ENCODE assay signal across 8 mouse cellular contexts in the genomic region with DNA sequence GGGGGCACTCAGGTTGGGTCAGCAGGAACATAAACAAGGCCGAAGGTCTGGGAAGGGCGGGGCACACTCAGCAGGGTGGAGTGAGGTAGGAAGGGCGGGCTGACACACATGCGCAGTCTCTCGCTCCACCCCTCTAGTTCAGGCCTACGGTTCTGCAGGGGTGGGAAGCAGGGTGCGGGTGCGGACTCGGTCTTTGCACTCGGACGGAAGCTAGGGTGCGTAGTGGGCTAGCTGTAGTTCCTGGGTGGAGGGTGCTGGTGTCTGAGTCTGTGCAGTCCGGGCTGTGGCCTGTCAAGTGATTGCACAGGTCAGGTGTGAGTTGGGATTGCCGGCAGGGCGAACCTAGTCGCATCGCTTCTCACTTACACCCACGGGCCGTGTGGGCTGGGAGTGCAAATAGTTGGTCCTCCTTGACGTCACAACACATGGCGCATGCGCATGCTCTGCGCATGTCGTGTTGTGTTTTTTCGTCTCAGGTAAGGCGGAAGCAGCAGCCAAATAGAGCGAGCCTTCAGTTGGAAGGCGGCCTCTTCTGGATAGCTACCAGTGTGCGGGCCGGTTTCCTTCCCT. TPM values are rescaled to one million over a fixed set of nuclear protein-coding genes. Genes with fewer than 3 reads are reported as not detected.
DNase-seq lines count a peak whose midpoint lies in the region; ATAC-seq and TF ChIP-seq lines count a peak whose summit lies in the region.

No protein-coding gene starts in this region.

- H3K4me2 ChIP-seq in forebrain, embryonic 16.5 days (ENCODE audit: low read length): peak overlapping the region; percentile 91
- H3K4me2 ChIP-seq in lung, embryonic 14.5 days: peak overlapping the region; percentile 89

- H3K9me3 ChIP-seq in G1E (replicated peaks): no peaks in the 10 kb centered on the region
- no peaks in the 10 kb centered on the region for H3K9me3 ChIP-seq in forebrain, embryonic 16.5 days (ENCODE audit: control insufficient read depth, low read length)
- no peaks in the 10 kb centered on the region for H3K9me3 ChIP-seq in lung, embryonic 14.5 days (ENCODE audit: low read depth, low read length)

- peak; percentile 98 for TF ChIP-seq POLR2A in olfactory bulb, adult 2 months (IDR thresholded peaks at IDR 0.05; ENCODE audit: insufficient read depth, low read depth, low read length)
- peak; percentile 91 for TF ChIP-seq POLR2A in thymus, adult 2 months (IDR thresholded peaks at IDR 0.05; ENCODE audit: control insufficient read depth, extremely low read depth, insufficient read depth, low read length, poor library complexity)

- peak; percentile 90 for ATAC-seq in G1E (ENCODE audit: extremely low read depth, insufficient number of reproducible peaks, low FRiP score, poor library complexity, severe bottlenecking)
- peak; percentile 96 for ATAC-seq in forebrain, embryonic 16.5 days
- ATAC-seq in lung, embryonic 14.5 days (ENCODE audit: insufficient read depth): peak; percentile 97

- peaks cover 61% of the 10 kb centered on the region for H3K36me3 ChIP-seq in G1E (replicated peaks)
- H3K36me3 ChIP-seq in forebrain, embryonic 16.5 days (ENCODE audit: control insufficient read depth, insufficient read depth): 0 out of 2 replicates have a peak, but pooled peaks cover 2% of the 10 kb centered on the region
- peaks cover 18% of the 10 kb centered on the region for H3K36me3 ChIP-seq in lung, embryonic 14.5 days (ENCODE audit: insufficient read depth)
- no peaks in the 10 kb centered on the region for H3K36me3 ChIP-seq in thymus, adult 2 months (ENCODE audit: control insufficient read depth, insufficient read depth, low read length)

- no peaks in the 10 kb centered on the region for H3K27me3 ChIP-seq in G1E (ENCODE audit: insufficient read depth, low read length)
- no peaks in the 10 kb centered on the region for H3K27me3 ChIP-seq in forebrain, embryonic 16.5 days (replicated peaks; ENCODE audit: control insufficient read depth, insufficient read depth, low read length)
- H3K27me3 ChIP-seq in lung, embryonic 14.5 days (ENCODE audit: insufficient read depth, low read length): no peaks in the 10 kb centered on the region
- H3K27me3 ChIP-seq in thymus, adult 2 months (ENCODE audit: control insufficient read depth, insufficient read depth, low read length): no peaks in the 10 kb centered on the region

- TF ChIP-seq CTCF in G1E (IDR thresholded peaks at IDR 0.05; ENCODE audit: low read depth, low read length): no peak
- peak; percentile 38 for TF ChIP-seq CTCF in layer of hippocampus, adult 2 months (conservative IDR thresholded peaks at IDR 0.05)
- peak; percentile 47 for TF ChIP-seq CTCF in lung, embryonic 14.5 days (IDR thresholded peaks at IDR 0.05; ENCODE audit: low read depth)
- TF ChIP-seq CTCF in olfactory bulb, adult 2 months (IDR thresholded peaks at IDR 0.05; ENCODE audit: insufficient read depth, low read depth, low read length): no peak
- TF ChIP-seq CTCF in thymus, adult 2 months (IDR thresholded peaks at IDR 0.05; ENCODE audit: borderline replicate concordance, control insufficient read depth, extremely low read depth, insufficient read depth, low read length, poor library complexity): no peak

- intact Hi-C loops in heart, postnatal 36 days (cut with DNase I): no loop called here

- H3K27ac ChIP-seq in forebrain, embryonic 16.5 days (ENCODE audit: low read length): peak overlapping the region; percentile 97
- H3K27ac ChIP-seq in layer of hippocampus, adult 2 months: peak overlapping the region; percentile 99
- H3K27ac ChIP-seq in lung, embryonic 14.5 days (ENCODE audit: low read depth): peak overlapping the region; percentile 95
- H3K27ac ChIP-seq in olfactory bulb, adult 2 months (ENCODE audit: insufficient read depth, low read depth, low read length): peak overlapping the region; percentile 97
- H3K27ac ChIP-seq in thymus, adult 2 months (ENCODE audit: control insufficient read depth, insufficient read depth, low read length): peak overlapping the region; percentile 91

- H3K4me3 ChIP-seq in G1E (ENCODE audit: low read depth, low read length): peak overlapping the region; percentile 78
- H3K4me3 ChIP-seq in forebrain, embryonic 16.5 days (replicated peaks; ENCODE audit: low read length): peak overlapping the region; percentile 74
- peak overlapping the region; percentile 70 for H3K4me3 ChIP-seq in layer of hippocampus, adult 2 months
- H3K4me3 ChIP-seq in lung, embryonic 14.5 days (ENCODE audit: low read depth, low read length): peak overlapping the region; percentile 57
- H3K4me3 ChIP-seq in olfactory bulb, adult 2 months (ENCODE audit: insufficient read depth, low read depth, low read length): peak overlapping the region; percentile 65
- H3K4me3 ChIP-seq in thymus, adult 2 months (ENCODE audit: control insufficient read depth, insufficient read depth, low read length): peak overlapping the region; percentile 66

- 0% methylated on average over 30 of the region's 30 CpGs for WGBS in forebrain, embryonic 16.5 days
- 4% methylated on average over 30 of the region's 30 CpGs for WGBS in lung, embryonic 14.5 days
- under 1% methylated on average over 30 of the region's 30 CpGs for WGBS in olfactory bulb, adult 2 months
- 0% methylated on average over 30 of the region's 30 CpGs for WGBS in thymus, adult 2 months

- peak overlapping the region; percentile 67 for H3K9ac ChIP-seq in forebrain, embryonic 16.5 days (replicated peaks; ENCODE audit: low read depth, low read length)
- peak overlapping the region; percentile 63 for H3K9ac ChIP-seq in lung, embryonic 14.5 days

- H3K4me1 ChIP-seq in G1E (ENCODE audit: insufficient read depth, low read depth, low read length): peaks cover 35% of the 10 kb centered on the region
- peaks cover 17% of the 10 kb centered on the region for H3K4me1 ChIP-seq in forebrain, embryonic 16.5 days (replicated peaks; ENCODE audit: control insufficient read depth, insufficient read depth, low read length)
- peaks cover 3% of the 10 kb centered on the region; the same call in 1 of the 2 replicates for H3K4me1 ChIP-seq in lung, embryonic 14.5 days (ENCODE audit: insufficient read depth)
- H3K4me1 ChIP-seq in olfactory bulb, adult 2 months (ENCODE audit: control insufficient read depth, insufficient read depth, low read length): peaks cover 15% of the 10 kb centered on the region
- peaks cover 13% of the 10 kb centered on the region for H3K4me1 ChIP-seq in thymus, adult 2 months (replicated peaks; ENCODE audit: control insufficient read depth, insufficient read depth, low read length)

- DNase-seq in G1E (ENCODE audit: low spot score): peak; percentile 96
- DNase-seq in cerebellum, adult 18-20 months: peak; percentile 96 to 97
- DNase-seq in heart, postnatal 36 days: peak; percentile 92 to 95
- peak; percentile 94 to 95 for DNase-seq in layer of hippocampus, adult 2 months (ENCODE audit: low spot score in 2 of 2)
- peak; percentile 97 for DNase-seq in lung, embryonic 14.5 days
- DNase-seq in thymus, adult 2 months: peak; percentile 92

RNA-seq across cellular contexts. Expression of gene D2hgdh, which starts 0.5 kb away (rescaled TPM):
- total RNA-seq in G1E (2014; fragmentation: Nextera tagmentation) (15.0 and 21.4 TPM in 2 replicates), G1E (2017) (11.8 and 14.7 TPM in 2 replicates)
- polyA plus RNA-seq in G1E (2012): 2.3 and 3.4 TPM in 2 replicates
- polyA plus RNA-seq in forebrain, embryonic 16.5 days (2015; fragmentation: Nextera tagmentation; extraction: Ambion mirVana): 17.2 and 19.5 TPM in 2 replicates
- total RNA-seq in heart, postnatal 36 days (2021): 10 to 100 TPM; 32.9 to 46.5 TPM
- 10 to 100 TPM; 15.8 to 19.3 TPM for total RNA-seq in layer of hippocampus, adult 2 months (2021)
- polyA plus RNA-seq in lung, embryonic 14.5 days (2014; fragmentation: Nextera tagmentation; extraction: Ambion mirVana): 11.0 and 11.1 TPM in 2 replicates
- polyA plus RNA-seq in olfactory bulb, adult 2 months (2012; ENCODE audit: insufficient read depth, insufficient read length, low replicate concordance, missing spikeins): not detected in 2 replicates
- polyA plus RNA-seq in thymus, adult 2 months (2012; rRNA removed): 29.3 and 41.7 TPM in 2 replicates

RNA-seq across cellular contexts. Expression of gene Ing5, which starts 21.4 kb away (rescaled TPM):
- total RNA-seq in G1E (2014; fragmentation: Nextera tagmentation): 21.4 and 43.3 TPM in 2 replicates
- total RNA-seq in G1E (2017): 32.0 and 41.4 TPM in 2 replicates
- 1.6 and 3.4 TPM in 2 replicates for polyA plus RNA-seq in G1E (2012)
- 11.9 and 12.3 TPM in 2 replicates for polyA plus RNA-seq in forebrain, embryonic 16.5 days (2015; fragmentation: Nextera tagmentation; extraction: Ambion mirVana)
- 10 to 100 TPM; 10.3 to 15.8 TPM for total RNA-seq in heart, postnatal 36 days (2021)
- total RNA-seq in layer of hippocampus, adult 2 months (2021): 10 to 100 TPM; 12.6 to 14.2 TPM
- polyA plus RNA-seq in lung, embryonic 14.5 days (2014; fragmentation: Nextera tagmentation; extraction: Ambion mirVana): 22.7 and 24.8 TPM in 2 replicates
- not detected in 2 replicates for polyA plus RNA-seq in olfactory bulb, adult 2 months (2012; ENCODE audit: insufficient read depth, insufficient read length, low replicate concordance, missing spikeins)
- 10.9 and 11.0 TPM in 2 replicates for polyA plus RNA-seq in thymus, adult 2 months (2012; rRNA removed)

RNA-seq across cellular contexts. Expression of gene Dtymk, which starts 23.5 kb away (rescaled TPM):
- total RNA-seq in G1E (2014; fragmentation: Nextera tagmentation) (291 and 319 TPM in 2 replicates), G1E (2017) (414 and 485 TPM in 2 replicates)
- polyA plus RNA-seq in G1E (2012): 129 and 148 TPM in 2 replicates
- polyA plus RNA-seq in forebrain, embryonic 16.5 days (2015; fragmentation: Nextera tagmentation; extraction: Ambion mirVana): 180 and 189 TPM in 2 replicates
- 10 to 100 TPM; 20.9 to 22.0 TPM for total RNA-seq in heart, postnatal 36 days (2021)
- total RNA-seq in layer of hippocampus, adult 2 months (2021): 10 to 100 TPM; 52.6 to 58.0 TPM
- polyA plus RNA-seq in lung, embryonic 14.5 days (2014; fragmentation: Nextera tagmentation; extraction: Ambion mirVana): 286 and 295 TPM in 2 replicates
- not detected in 2 replicates for polyA plus RNA-seq in olfactory bulb, adult 2 months (2012; ENCODE audit: insufficient read depth, insufficient read length, low replicate concordance, missing spikeins)
- 146 and 149 TPM in 2 replicates for polyA plus RNA-seq in thymus, adult 2 months (2012; rRNA removed)

RNA-seq across cellular contexts. Expression of gene Gal3st2, which starts 35.9 kb away (rescaled TPM):
- total RNA-seq in G1E (2014; fragmentation: Nextera tagmentation) (not detected in 2 replicates), G1E (2017) (not detected in 2 replicates)
- not detected in 2 replicates for polyA plus RNA-seq in G1E (2012)
- polyA plus RNA-seq in forebrain, embryonic 16.5 days (2015; fragmentation: Nextera tagmentation; extraction: Ambion mirVana): not detected in 2 replicates
- under 1 TPM; 0.11 to 0.31 TPM for total RNA-seq in heart, postnatal 36 days (2021)
- total RNA-seq in layer of hippocampus, adult 2 months (2021): under 1 TPM; 0.12 to 0.56 TPM
- not detected in 2 replicates for polyA plus RNA-seq in lung, embryonic 14.5 days (2014; fragmentation: Nextera tagmentation; extraction: Ambion mirVana)
- not detected in 2 replicates for polyA plus RNA-seq in olfactory bulb, adult 2 months (2012; ENCODE audit: insufficient read depth, insufficient read length, low replicate concordance, missing spikeins)
- 1.5 and 2.6 TPM in 2 replicates for polyA plus RNA-seq in thymus, adult 2 months (2012; rRNA removed)

Comparison
In these comparisons a context has a peak if more than half of its experiments do, and no peak if none do; other contexts are left out.
1. Peak in every context shown above with its lines: DNase-seq, ATAC-seq, H3K4me3 ChIP-seq and H3K27ac ChIP-seq.
2. CTCF ChIP-seq: peak in layer of hippocampus, adult 2 months (single experiment) and lung, embryonic 14.5 days (single experiment); none in G1E (single experiment), olfactory bulb, adult 2 months (single experiment) and thymus, adult 2 months (single experiment).